Mouse (Mus musculus): ENCODE measurements around the gene 1110017D15Rik. TPM values are rescaled to one million over a fixed set of nuclear protein-coding genes. Genes with fewer than 3 reads are reported as not detected.
"Not testable (repeated sequence)": the region's sequence is repeated elsewhere in the genome, so short reads cannot be mapped to it uniquely, and the experiment has no call there.

The 1110017D15Rik gene
- polyA plus RNA-seq, 1 experiment from 2014 or later, result not detected

- H3K36me3 ChIP-seq, result peaks cover 24% of the 10 kb centered on the region
- H3K9me3 ChIP-seq (replicated peaks), result no peaks in the 10 kb centered on the region
- no peak overlapping the region for H3K9ac ChIP-seq
- no peak overlapping the region for H3K4me3 ChIP-seq
- no peak overlapping the region for H3K27ac ChIP-seq
- H3K4me2 ChIP-seq, result no peak overlapping the region
- WGBS (ENCODE audit: insufficient replicate concordance), result 79% methylated on average over 9 of the region's 9 CpGs
- no peak for ATAC-seq
- H3K4me1 ChIP-seq, result no peaks in the 10 kb centered on the region
- H3K27me3 ChIP-seq (replicated peaks), result no peaks in the 10 kb centered on the region
These were observed 39.4 kb downstream of the 1110017D15Rik start for GRCm38 (mm10) chr4:41477648-41478160.

- peaks cover 3% of the 10 kb centered on the region; the same call in 1 of the 2 replicates for H3K36me3 ChIP-seq
- no peaks in the 10 kb centered on the region for H3K9me3 ChIP-seq (replicated peaks)
- H3K27me3 ChIP-seq (replicated peaks), result no peaks in the 10 kb centered on the region
- H3K4me3 ChIP-seq, result no peak overlapping the region
- no peak overlapping the region for H3K27ac ChIP-seq
- WGBS (ENCODE audit: insufficient replicate concordance), result 85% methylated on average over 1 of the region's 1 CpGs
- no peak for ATAC-seq
- H3K4me1 ChIP-seq, result no peaks in the 10 kb centered on the region
- no peak overlapping the region for H3K9ac ChIP-seq
- H3K4me2 ChIP-seq, result no peak overlapping the region
These were observed 45.8 kb downstream of the 1110017D15Rik start for GRCm38 (mm10) chr4:41471384-41471689.

GRCm38 (mm10) chr4:41470684-41471383 is 46.3 kb downstream of the 1110017D15Rik start:
- no peaks in the 10 kb centered on the region for H3K9me3 ChIP-seq (replicated peaks)
- no peak overlapping the region for H3K27ac ChIP-seq
- WGBS (ENCODE audit: insufficient replicate concordance), result 64% methylated on average over 5 of the region's 5 CpGs
- H3K36me3 ChIP-seq, result peaks cover 3% of the 10 kb centered on the region; the same call in 1 of the 2 replicates
- ATAC-seq, result no peak
- H3K9ac ChIP-seq, result no peak overlapping the region
- H3K4me2 ChIP-seq, result no peak overlapping the region
- peaks cover 2% of the 10 kb centered on the region for H3K4me1 ChIP-seq
- H3K4me3 ChIP-seq, result no peak overlapping the region
- no peaks in the 10 kb centered on the region for H3K27me3 ChIP-seq (replicated peaks)

GRCm38 (mm10) chr4:41470051-41470683 is 47.0 kb downstream of the 1110017D15Rik start:
- Histone ChIP-seq H3K9me3 (replicated peaks) (no peaks in the 10 kb centered on the region), H3K36me3 (peaks cover 3% of the 10 kb centered on the region; the same call in 1 of the 2 replicates), H3K4me3 (no peak overlapping the region), H3K9ac (no peak overlapping the region), H3K27me3 (replicated peaks) (no peaks in the 10 kb centered on the region), H3K4me1 (peaks cover 8% of the 10 kb centered on the region), H3K4me2 (no peak overlapping the region), H3K27ac (no peak overlapping the region)
- 60% methylated on average over 7 of the region's 7 CpGs for WGBS (ENCODE audit: insufficient replicate concordance)
- ATAC-seq, result no peak

- no peak overlapping the region for H3K9ac ChIP-seq
- peaks cover 3% of the 10 kb centered on the region; the same call in 1 of the 2 replicates for H3K36me3 ChIP-seq
- H3K4me2 ChIP-seq, result no peak overlapping the region
- no peaks in the 10 kb centered on the region for H3K27me3 ChIP-seq (replicated peaks)
- no peak overlapping the region for H3K4me3 ChIP-seq
- H3K9me3 ChIP-seq (replicated peaks), result no peaks in the 10 kb centered on the region
- peaks cover 8% of the 10 kb centered on the region for H3K4me1 ChIP-seq
- no peak overlapping the region for H3K27ac ChIP-seq
- ATAC-seq, result no peak
- WGBS (ENCODE audit: insufficient replicate concordance), result 58% methylated on average over 10 of the region's 10 CpGs
These were observed 47.9 kb downstream of the 1110017D15Rik start for GRCm38 (mm10) chr4:41469199-41469598.

- Histone ChIP-seq H3K27ac (no peak overlapping the region), H3K9ac (no peak overlapping the region), H3K9me3 (replicated peaks) (no peaks in the 10 kb centered on the region), H3K36me3 (peaks cover 3% of the 10 kb centered on the region; the same call in 1 of the 2 replicates), H3K27me3 (replicated peaks) (no peaks in the 10 kb centered on the region), H3K4me3 (no peak overlapping the region), H3K4me1 (peaks cover 12% of the 10 kb centered on the region), H3K4me2 (no peak overlapping the region)
- 51% methylated on average over 17 of the region's 17 CpGs for WGBS (ENCODE audit: insufficient replicate concordance)
- ATAC-seq, result no peak
These were observed 48.6 kb downstream of the 1110017D15Rik start for GRCm38 (mm10) chr4:41468396-41469080.

- Histone ChIP-seq H3K36me3 (peaks cover 20% of the 10 kb centered on the region), H3K4me2 (peak overlapping the region; percentile 77), H3K9me3 (replicated peaks) (no peaks in the 10 kb centered on the region), H3K27me3 (replicated peaks) (no peaks in the 10 kb centered on the region), H3K9ac (peak overlapping the region; percentile 78), H3K27ac (peak overlapping the region; percentile 75), H3K4me3 (peak overlapping the region; percentile 86), H3K4me1 (peaks cover 30% of the 10 kb centered on the region)
- no peak for ATAC-seq
- WGBS (ENCODE audit: insufficient replicate concordance), result 6% methylated on average over 17 of the region's 17 CpGs
These were observed 51.9 kb downstream of the 1110017D15Rik start for GRCm38 (mm10) chr4:41465287-41465665.

- Histone ChIP-seq H3K27ac (peak within 1 kb of the TSS; percentile 90), H3K27me3 (replicated peaks) (no peaks in the 10 kb centered on the region), H3K9me3 (replicated peaks) (no peaks in the 10 kb centered on the region), H3K4me3 (peak within 1 kb of the TSS; percentile 86), H3K9ac (peak within 1 kb of the TSS; percentile 85), H3K36me3 (peaks cover 26% of the 10 kb centered on the region), H3K4me2 (peak within 1 kb of the TSS; percentile 79), H3K4me1 (peaks cover 30% of the 10 kb centered on the region)
- peak; percentile 96 for ATAC-seq
- WGBS (ENCODE audit: insufficient replicate concordance), result under 1% methylated on average over 70 of the region's 70 CpGs
These were observed 52.5 kb downstream of the 1110017D15Rik start, which contains the start of the genes Kif24 and Nudt2 for GRCm38 (mm10) chr4:41464345-41465286. Gene Kif24 (minus strand): TSS chr4:41464887. Gene Nudt2 (plus strand): TSS chr4:41465151.

- Histone ChIP-seq H3K4me2 (peak overlapping the region; percentile 79), H3K4me1 (peaks cover 30% of the 10 kb centered on the region), H3K9ac (peak overlapping the region; percentile 85), H3K27ac (peak overlapping the region; percentile 90), H3K4me3 (peak overlapping the region; percentile 86), H3K36me3 (peaks cover 26% of the 10 kb centered on the region)
- ATAC-seq; H3K27me3 ChIP-seq (replicated peaks); H3K9me3 ChIP-seq (replicated peaks): not testable (repeated sequence)
- WGBS (ENCODE audit: insufficient replicate concordance), result 12% methylated on average over 3 of the region's 3 CpGs
These were observed 53.9 kb downstream of the 1110017D15Rik start for GRCm38 (mm10) chr4:41463051-41463738.

- H3K27ac ChIP-seq, result no peak overlapping the region
- no peak overlapping the region for H3K4me2 ChIP-seq
- H3K4me3 ChIP-seq, result no peak overlapping the region
- H3K4me1 ChIP-seq, result peaks cover 26% of the 10 kb centered on the region
- no peaks in the 10 kb centered on the region for H3K9me3 ChIP-seq (replicated peaks)
- 98% methylated on average over 1 of the region's 1 CpGs for WGBS (ENCODE audit: insufficient replicate concordance)
- no peak for ATAC-seq
- H3K9ac ChIP-seq, result no peak overlapping the region
- H3K27me3 ChIP-seq (replicated peaks), result no peaks in the 10 kb centered on the region
- peaks cover 22% of the 10 kb centered on the region for H3K36me3 ChIP-seq
These were observed 56.4 kb downstream of the 1110017D15Rik start for GRCm38 (mm10) chr4:41460690-41461089.
